Mouse (Mus musculus): ENCODE measurements around the gene Ctns. TPM values are rescaled to one million over a fixed set of nuclear protein-coding genes. Genes with fewer than 3 reads are reported as not detected.

The Ctns gene
- polyA plus RNA-seq, 1 experiment from 2014 or later: 7.1 TPM

DNA sequence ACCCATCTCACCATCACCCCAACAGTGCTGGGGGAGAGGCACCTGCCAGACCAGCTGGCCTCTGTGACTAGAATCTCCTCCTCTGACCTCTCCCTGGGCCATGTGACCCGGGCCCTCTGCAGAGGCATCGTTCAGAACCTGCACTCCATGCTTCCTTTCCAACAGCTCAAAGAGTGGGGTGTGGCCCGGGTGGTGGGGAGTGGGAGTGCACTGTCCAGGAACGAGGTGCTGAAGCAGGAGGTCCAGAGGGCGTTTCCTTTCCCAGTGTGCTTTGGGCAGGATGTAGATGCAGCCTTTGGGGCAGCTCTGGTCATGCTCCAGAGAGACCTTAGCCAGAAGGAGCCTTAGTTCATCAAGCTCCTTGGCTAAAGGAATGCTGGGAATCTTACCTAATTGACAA lies 24.0 kb upstream of the Ctns start:
- no peak overlapping the region for H3K9ac ChIP-seq
- no peak overlapping the region for H3K27ac ChIP-seq (replicated peaks)
- WGBS (ENCODE audit: insufficient replicate concordance): 25% methylated on average over 5 of the region's 5 CpGs
- no peak overlapping the region for H3K4me3 ChIP-seq (replicated peaks)
- no peak overlapping the region for H3K4me2 ChIP-seq
- ATAC-seq (ENCODE audit: insufficient read depth): no peak
- no peaks in the 10 kb centered on the region for H3K4me1 ChIP-seq (replicated peaks)
- peaks cover 3% of the 10 kb centered on the region; the same call in 1 of the 2 replicates for H3K36me3 ChIP-seq (replicated peaks)
- no peaks in the 10 kb centered on the region for H3K27me3 ChIP-seq
- no peaks in the 10 kb centered on the region for H3K9me3 ChIP-seq (replicated peaks)

DNA sequence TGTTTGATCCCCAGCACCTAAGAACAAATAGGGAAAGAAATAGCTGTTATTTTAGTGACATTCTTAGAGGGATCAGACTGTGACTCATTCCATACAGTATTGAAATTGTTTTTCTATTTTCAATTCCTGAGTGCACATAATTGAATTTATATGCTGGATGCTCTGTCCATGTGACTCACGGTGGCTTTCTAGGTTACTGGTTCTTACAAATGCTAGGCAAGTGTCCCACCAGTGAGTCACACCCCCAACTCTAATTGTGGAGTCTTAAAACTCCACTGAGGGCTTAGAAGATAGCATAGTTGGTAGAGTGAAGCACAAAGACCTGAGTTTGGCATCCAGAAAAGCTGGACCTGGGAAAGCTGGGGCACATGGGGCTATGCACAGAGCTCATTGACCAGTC lies 21.8 kb upstream of the Ctns start:
- Histone ChIP-seq H3K9me3 (replicated peaks) (no peaks in the 10 kb centered on the region), H3K9ac (no peak overlapping the region), H3K36me3 (replicated peaks) (peaks cover 3% of the 10 kb centered on the region; the same call in 1 of the 2 replicates), H3K27ac (replicated peaks) (no peak overlapping the region), H3K4me3 (replicated peaks) (no peak overlapping the region), H3K4me2 (no peak overlapping the region), H3K4me1 (replicated peaks) (no peaks in the 10 kb centered on the region), H3K27me3 (no peaks in the 10 kb centered on the region)
- no peak for ATAC-seq (ENCODE audit: insufficient read depth)
- 69% methylated on average over 1 of the region's 1 CpGs for WGBS (ENCODE audit: insufficient replicate concordance)

DNA sequence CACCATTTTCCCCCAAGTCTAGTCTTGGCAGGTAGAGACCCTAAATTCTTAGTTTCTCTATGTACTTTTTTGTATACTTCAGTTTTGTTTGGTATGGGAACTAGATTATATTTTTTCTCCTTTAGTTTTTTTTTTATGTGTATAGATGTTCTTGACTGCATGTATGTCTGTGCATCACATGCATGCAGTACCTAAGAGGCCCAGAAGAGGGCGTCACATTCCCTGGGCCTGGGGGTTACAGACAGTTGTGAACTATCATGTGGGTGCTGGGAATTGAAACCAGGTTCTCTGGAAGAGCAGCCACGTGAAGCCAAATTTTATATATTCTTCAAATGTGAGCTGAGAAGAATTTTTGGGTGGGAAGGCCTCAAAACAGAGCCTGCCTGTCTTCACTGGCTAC lies 20.8 kb upstream of the Ctns start:
- WGBS (ENCODE audit: insufficient replicate concordance): 34% methylated on average over 2 of the region's 2 CpGs
- ATAC-seq (ENCODE audit: insufficient read depth): no peak
- Histone ChIP-seq H3K9me3 (replicated peaks) (no peaks in the 10 kb centered on the region), H3K4me2 (no peak overlapping the region), H3K36me3 (replicated peaks) (peaks cover 3% of the 10 kb centered on the region; the same call in 1 of the 2 replicates), H3K4me3 (replicated peaks) (no peak overlapping the region), H3K9ac (no peak overlapping the region), H3K4me1 (replicated peaks) (no peaks in the 10 kb centered on the region), H3K27me3 (no peaks in the 10 kb centered on the region), H3K27ac (replicated peaks) (no peak overlapping the region)

DNA sequence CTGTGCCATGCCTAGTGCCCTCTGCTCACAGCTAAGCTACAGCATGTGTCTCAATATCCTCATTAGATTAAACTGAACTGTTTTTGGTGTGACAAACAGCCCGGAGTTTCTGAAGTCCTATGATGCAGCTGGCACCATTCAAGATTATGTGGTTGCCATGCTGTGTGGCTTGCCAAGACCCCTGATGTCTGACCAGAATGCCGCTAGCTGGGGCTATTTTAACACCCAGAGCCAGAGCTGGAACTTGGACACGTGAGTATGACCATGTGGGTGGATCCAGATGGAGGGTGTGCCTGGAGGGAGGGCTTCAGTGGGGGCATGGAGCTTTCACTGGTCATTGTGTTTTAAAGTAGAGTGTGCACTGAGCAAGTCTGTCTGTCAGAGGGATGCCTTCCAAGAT lies 15.1 kb upstream of the Ctns start:
- Histone ChIP-seq H3K27me3 (no peaks in the 10 kb centered on the region), H3K36me3 (replicated peaks) (peaks cover 3% of the 10 kb centered on the region; the same call in 1 of the 2 replicates), H3K27ac (replicated peaks) (no peak overlapping the region), H3K4me2 (no peak overlapping the region), H3K9me3 (replicated peaks) (no peaks in the 10 kb centered on the region), H3K4me3 (replicated peaks) (no peak overlapping the region), H3K9ac (no peak overlapping the region), H3K4me1 (replicated peaks) (no peaks in the 10 kb centered on the region; the same call in 1 of the 2 replicates)
- 57% methylated on average over 3 of the region's 3 CpGs for WGBS (ENCODE audit: insufficient replicate concordance)
- no peak for ATAC-seq (ENCODE audit: insufficient read depth)

DNA sequence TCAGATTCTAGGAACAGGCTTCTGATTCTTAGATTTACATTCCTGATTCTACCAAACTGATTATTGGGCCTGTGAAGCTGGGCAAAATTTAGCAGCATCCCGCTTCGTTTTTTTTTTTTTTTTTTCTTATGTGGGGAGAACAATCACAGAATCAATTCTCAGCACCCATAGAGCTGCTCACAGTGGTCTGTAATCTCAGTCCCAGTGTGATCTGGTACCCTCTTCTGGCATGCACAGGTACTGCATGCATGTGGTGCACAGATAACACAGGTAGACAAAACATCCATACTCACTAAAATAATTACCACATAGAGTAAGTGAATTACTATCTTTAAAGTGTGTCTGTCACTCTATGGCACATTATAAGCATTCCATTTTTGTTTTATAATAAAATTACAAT lies 8.8 kb upstream of the Ctns start:
- no peaks in the 10 kb centered on the region for H3K9me3 ChIP-seq (replicated peaks)
- no peak overlapping the region for H3K4me2 ChIP-seq
- H3K9ac ChIP-seq: no peak overlapping the region
- no peaks in the 10 kb centered on the region; the same call in 1 of the 2 replicates for H3K4me1 ChIP-seq (replicated peaks)
- ATAC-seq (ENCODE audit: insufficient read depth): no peak
- H3K27me3 ChIP-seq: no peaks in the 10 kb centered on the region
- H3K36me3 ChIP-seq (replicated peaks): no peaks in the 10 kb centered on the region
- WGBS (ENCODE audit: insufficient replicate concordance): 68% methylated on average over 2 of the region's 2 CpGs
- no peak overlapping the region for H3K4me3 ChIP-seq (replicated peaks)
- no peak overlapping the region for H3K27ac ChIP-seq (replicated peaks)

DNA sequence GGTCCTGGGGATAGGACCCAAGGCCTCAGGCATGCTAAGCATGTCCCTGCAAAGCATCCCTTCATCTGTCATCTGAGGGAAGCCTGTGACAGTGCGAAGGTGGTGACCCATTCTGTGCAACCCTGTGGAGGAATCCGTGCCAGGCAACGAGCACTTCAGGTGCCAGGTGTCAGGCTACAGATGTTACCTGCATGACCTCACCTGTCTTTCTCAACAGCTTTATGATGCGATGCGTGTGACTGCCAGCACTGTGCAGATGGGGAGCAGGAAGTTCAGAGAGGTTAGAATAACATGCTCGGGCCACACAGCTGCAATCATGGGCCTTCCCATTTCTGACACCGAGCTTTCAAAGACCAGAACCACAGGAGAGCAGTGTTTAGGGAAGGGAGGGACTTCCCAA lies 6.4 kb upstream of the Ctns start:
- H3K27ac ChIP-seq (replicated peaks): no peak overlapping the region
- H3K4me3 ChIP-seq (replicated peaks): no peak overlapping the region
- no peaks in the 10 kb centered on the region for H3K36me3 ChIP-seq (replicated peaks)
- H3K9ac ChIP-seq: no peak overlapping the region
- H3K4me2 ChIP-seq: no peak overlapping the region
- no peak for ATAC-seq (ENCODE audit: insufficient read depth)
- no peaks in the 10 kb centered on the region for H3K27me3 ChIP-seq
- peaks cover 10% of the 10 kb centered on the region for H3K4me1 ChIP-seq (replicated peaks)
- WGBS (ENCODE audit: insufficient replicate concordance): 64% methylated on average over 7 of the region's 7 CpGs
- H3K9me3 ChIP-seq (replicated peaks): no peaks in the 10 kb centered on the region

DNA sequence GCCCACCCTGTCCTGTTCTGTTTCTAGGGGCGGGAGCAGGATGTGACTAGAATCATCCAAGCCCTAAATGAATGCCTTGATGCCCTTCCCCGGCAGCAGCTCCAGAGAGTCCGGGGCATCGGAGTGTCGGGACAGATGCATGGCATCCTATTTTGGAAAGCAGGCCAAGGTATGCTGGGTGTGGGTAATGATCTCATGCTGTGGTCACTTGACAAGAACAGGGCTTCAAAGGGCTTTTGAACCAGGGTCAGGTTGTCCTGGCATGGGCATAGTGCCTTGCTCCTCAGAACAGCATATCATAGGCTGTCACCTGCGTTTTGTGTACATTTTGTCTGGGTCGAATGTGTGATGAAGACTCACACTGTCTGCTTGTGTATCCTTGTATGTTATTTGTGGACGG lies 5.1 kb upstream of the Ctns start:
- Histone ChIP-seq H3K27me3 (no peaks in the 10 kb centered on the region), H3K4me2 (no peak overlapping the region), H3K27ac (replicated peaks) (no peak overlapping the region), H3K4me1 (replicated peaks) (peaks cover 18% of the 10 kb centered on the region), H3K4me3 (replicated peaks) (no peak overlapping the region), H3K9ac (no peak overlapping the region), H3K9me3 (replicated peaks) (no peaks in the 10 kb centered on the region), H3K36me3 (replicated peaks) (no peaks in the 10 kb centered on the region)
- WGBS (ENCODE audit: insufficient replicate concordance): 74% methylated on average over 8 of the region's 8 CpGs
- no peak for ATAC-seq (ENCODE audit: insufficient read depth)

DNA sequence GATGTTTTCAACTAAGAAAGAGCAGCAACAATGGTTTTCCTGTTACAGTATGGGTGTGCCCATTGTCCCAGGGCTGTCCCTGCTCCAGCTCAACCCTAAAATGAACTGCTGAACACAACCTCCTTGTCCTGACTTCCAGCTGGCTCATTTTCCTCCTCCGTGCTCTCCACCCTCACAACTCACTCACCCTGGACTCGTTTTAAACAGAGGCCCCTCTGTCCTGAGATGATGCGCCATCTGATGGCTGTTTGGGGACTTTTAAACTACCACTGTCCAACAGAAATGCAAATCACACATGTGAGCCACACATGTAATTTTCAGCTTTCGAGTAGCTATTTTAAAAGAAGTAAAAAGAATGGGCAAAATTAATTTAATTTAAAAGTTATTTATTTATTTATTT lies 2.8 kb upstream of the Ctns start:
- Histone ChIP-seq H3K36me3 (replicated peaks) (no peaks in the 10 kb centered on the region), H3K4me3 (replicated peaks) (no peak overlapping the region), H3K27me3 (no peaks in the 10 kb centered on the region), H3K9ac (no peak overlapping the region), H3K27ac (replicated peaks) (no peak overlapping the region), H3K9me3 (replicated peaks) (no peaks in the 10 kb centered on the region), H3K4me2 (no peak overlapping the region), H3K4me1 (replicated peaks) (peaks cover 30% of the 10 kb centered on the region)
- 36% methylated on average over 4 of the region's 4 CpGs for WGBS (ENCODE audit: insufficient replicate concordance)
- ATAC-seq (ENCODE audit: insufficient read depth): no peak

DNA sequence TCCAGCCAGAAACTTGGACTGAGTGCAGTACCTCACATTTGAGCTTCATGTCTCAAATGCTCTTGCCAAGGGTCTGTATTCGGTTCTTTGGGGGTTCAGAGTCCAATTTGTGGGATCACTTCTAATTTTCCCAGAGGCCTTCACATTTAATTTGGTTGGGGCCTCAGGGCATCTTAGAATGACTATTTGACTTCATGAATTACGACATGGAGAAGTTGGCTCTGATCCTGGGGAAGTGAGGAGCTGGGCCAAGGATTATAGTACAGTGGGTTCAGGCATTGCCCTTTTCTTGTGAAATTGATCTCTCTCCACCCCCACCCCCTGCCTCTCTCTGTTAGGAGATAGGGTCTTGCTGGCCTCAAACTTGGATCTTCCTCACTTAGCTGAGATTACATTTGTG lies 2.2 kb upstream of the Ctns start:
- no peak overlapping the region for H3K9ac ChIP-seq
- WGBS (ENCODE audit: insufficient replicate concordance): 72% methylated on average over 2 of the region's 2 CpGs

DNA sequence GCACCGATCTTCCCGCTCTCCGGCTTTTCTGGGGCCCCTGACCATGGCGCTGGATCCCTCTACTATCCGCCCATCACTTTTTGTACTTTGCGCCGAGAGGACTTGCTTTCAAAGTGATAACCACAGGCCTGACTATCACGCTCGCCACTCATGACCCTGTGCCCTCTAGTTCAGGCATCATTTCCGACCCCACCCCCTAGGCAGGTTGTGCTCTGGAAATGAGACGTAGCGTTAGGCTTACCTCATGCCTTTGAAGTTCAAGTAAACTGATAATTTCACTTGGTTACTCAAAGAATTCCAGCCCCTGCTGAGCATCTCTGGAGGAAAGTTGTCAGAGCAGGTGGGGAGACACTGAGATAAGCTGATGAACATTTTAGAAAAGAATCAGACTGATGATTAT lies 1.0 kb upstream of the Ctns start:
- WGBS (ENCODE audit: insufficient replicate concordance): 2% methylated on average over 12 of the region's 12 CpGs
- Histone ChIP-seq H3K27me3 (no peaks in the 10 kb centered on the region), H3K4me2 (peak overlapping the region; percentile 97), H3K9ac (peak overlapping the region; percentile 85), H3K27ac (replicated peaks) (peak overlapping the region; percentile 79), H3K9me3 (replicated peaks) (no peaks in the 10 kb centered on the region), H3K4me1 (replicated peaks) (peaks cover 30% of the 10 kb centered on the region), H3K4me3 (replicated peaks) (peak overlapping the region; percentile 76), H3K36me3 (replicated peaks) (0 out of 2 replicates have a peak, but pooled peaks cover 6% of the 10 kb centered on the region)
- peak; percentile 10 for ATAC-seq (ENCODE audit: insufficient read depth)

More for the DNA sequence above, 2.2 kb upstream of the Ctns start:
- Histone ChIP-seq H3K27ac (replicated peaks) (no peak overlapping the region), H3K27me3 (no peaks in the 10 kb centered on the region), H3K9me3 (replicated peaks) (no peaks in the 10 kb centered on the region), H3K4me2 (no peak overlapping the region), H3K4me3 (replicated peaks) (no peak overlapping the region), H3K36me3 (replicated peaks) (0 out of 2 replicates have a peak, but pooled peaks cover 1% of the 10 kb centered on the region), H3K4me1 (replicated peaks) (peaks cover 30% of the 10 kb centered on the region)
- ATAC-seq (ENCODE audit: insufficient read depth): no peak

DNA sequence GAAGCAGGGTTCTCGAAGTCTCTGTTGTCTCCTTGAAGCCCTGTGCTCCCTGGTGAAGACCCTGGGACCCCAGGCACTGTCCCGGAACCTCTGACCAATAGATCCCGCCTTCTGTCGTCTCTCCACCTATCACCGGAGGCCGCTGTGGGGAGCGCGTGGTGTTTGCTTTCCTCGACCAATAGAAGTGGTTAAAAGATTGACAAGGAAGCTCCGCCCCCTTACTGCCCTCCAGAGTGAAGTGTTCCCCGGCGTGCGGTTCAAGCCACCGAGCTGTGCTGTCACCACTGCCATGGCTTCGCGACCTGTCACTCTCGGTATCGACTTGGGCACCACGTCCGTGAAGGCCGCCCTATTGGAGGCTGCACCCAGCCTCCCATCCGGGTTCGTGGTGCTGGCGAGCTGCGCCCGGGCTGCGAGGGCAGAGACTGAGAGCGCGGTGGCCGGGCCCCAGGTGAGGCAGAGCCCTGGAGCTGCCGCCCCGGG lies 429 bp upstream of the Ctns start, which contains the start of gene Shpk:
Gene Shpk, plus strand, starts transcription at position 231 of the 483 bp plus-strand sequence.
- ATAC-seq (ENCODE audit: insufficient read depth): peak; percentile 96
- Histone ChIP-seq H3K4me2 (peak within 1 kb of the TSS; percentile 97), H3K36me3 (replicated peaks) (0 out of 2 replicates have a peak, but pooled peaks cover 6% of the 10 kb centered on the region), H3K27ac (replicated peaks) (peak within 1 kb of the TSS; percentile 79), H3K4me1 (replicated peaks) (peaks cover 30% of the 10 kb centered on the region), H3K27me3 (no peaks in the 10 kb centered on the region), H3K9me3 (replicated peaks) (no peaks in the 10 kb centered on the region), H3K9ac (peak within 1 kb of the TSS; percentile 86), H3K4me3 (replicated peaks) (peak within 1 kb of the TSS; percentile 76)
- WGBS (ENCODE audit: insufficient replicate concordance): 0% methylated on average over 32 of the region's 32 CpGs

DNA sequence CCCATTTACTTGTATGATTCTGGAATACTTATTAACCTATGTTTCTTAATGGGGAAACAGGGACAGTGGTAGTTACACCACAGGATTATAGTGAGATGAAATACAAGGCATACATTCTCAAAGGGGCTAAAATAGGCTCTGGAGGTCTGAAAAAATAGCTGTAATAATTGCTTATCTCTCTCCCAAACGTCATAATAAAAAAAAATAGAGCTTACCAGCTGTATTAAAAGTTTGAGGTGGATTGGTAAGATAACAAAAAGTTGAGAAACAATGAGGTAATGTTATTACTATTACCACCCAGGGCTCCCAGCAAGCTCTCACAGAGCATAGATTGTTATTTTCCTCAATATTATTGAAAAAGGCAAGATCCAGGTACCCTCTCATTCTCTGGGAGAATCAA lies 652 bp downstream of the Ctns start:
- 0 out of 2 replicates have a peak, but pooled peaks cover 6% of the 10 kb centered on the region for H3K36me3 ChIP-seq (replicated peaks)

More for the DNA sequence above, 652 bp downstream of the Ctns start:
- Histone ChIP-seq H3K9ac (peak overlapping the region; percentile 86), H3K4me3 (replicated peaks) (peak overlapping the region; percentile 76), H3K4me2 (peak overlapping the region; percentile 97), H3K4me1 (replicated peaks) (peaks cover 30% of the 10 kb centered on the region), H3K27ac (replicated peaks) (0 out of 2 replicates have a peak overlapping the region, but pooled peaks have one; percentile 74), H3K9me3 (replicated peaks) (no peaks in the 10 kb centered on the region), H3K27me3 (no peaks in the 10 kb centered on the region)
- WGBS (ENCODE audit: insufficient replicate concordance): 0% methylated on average over 1 of the region's 1 CpGs
- ATAC-seq (ENCODE audit: insufficient read depth): no peak

Measured in liver, embryonic 15.5 days (tissue).